Mouse (Mus musculus) embryonic facial prominence, embryonic 14.5 days (tissue): ENCODE measurements around the gene Ankrd2. TPM values are rescaled to one million over a fixed set of nuclear protein-coding genes. Genes with fewer than 3 reads are reported as not detected.
A peak's percentile ranks its signal among the peaks of the same experiment; 100 is the strongest.

ENCODE experiments used
- ATAC-seq: fragments of 200-750 bp; cut with Nextera tagmentation; 2 replicates; pipeline ENCODE4 v1.8.0; 2017; ENCODE audit warnings: low read depth, moderate number of reproducible peaks, moderate TSS enrichment
- DNase-seq: peaks from one replicate; pipeline ENCODE4 v3.0.0-alpha.2; 2015; ENCODE audit warnings: low spot score
- H3K27ac ChIP-seq: fragments of 300-500 bp; sonication (generic); replicated peaks from 2 replicates; pipeline ENCODE4 v1.5.1; 2014; ENCODE audit warnings: low read depth, mild to moderate bottlenecking, low read length, moderate library complexity
- H3K27me3 ChIP-seq: fragments of 300-500 bp; sonication (generic); replicated peaks from 2 replicates; pipeline ENCODE4 v1.6.1; 2014; ENCODE audit warnings: low read length; ENCODE audit not compliant: control insufficient read depth, insufficient read depth
- H3K36me3 ChIP-seq: fragments of 300-500 bp; sonication (generic); 2 replicates; pipeline ENCODE4 v1.6.1; 2014; ENCODE audit warnings: low read length, mixed read lengths; ENCODE audit not compliant: control insufficient read depth, insufficient read depth
- H3K4me1 ChIP-seq: fragments of 300-500 bp; sonication (generic); 2 replicates; pipeline ENCODE4 v1.6.1; 2014; ENCODE audit warnings: antibody characterized with exemption, low read length; ENCODE audit not compliant: control insufficient read depth, insufficient read depth
- H3K4me2 ChIP-seq: fragments of 300-500 bp; sonication (generic); 2 replicates; pipeline ENCODE4 v1.6.1; 2014; ENCODE audit warnings: low read depth, mild to moderate bottlenecking, low read length, moderate library complexity, mixed read lengths
- H3K4me3 ChIP-seq: fragments of 300-500 bp; sonication (generic); 2 replicates; pipeline ENCODE4 v1.5.1; 2014; ENCODE audit warnings: low read depth, mild to moderate bottlenecking, low read length
- H3K9ac ChIP-seq: fragments of 300-500 bp; sonication (generic); 2 replicates; pipeline ENCODE4 v1.6.1; 2014; ENCODE audit warnings: low read depth, mild to moderate bottlenecking, low read length, moderate library complexity, mixed read lengths
- H3K9me3 ChIP-seq: fragments of 300-500 bp; sonication (generic); 2 replicates; pipeline ENCODE4 v1.6.1; 2016; ENCODE audit warnings: low read length; ENCODE audit not compliant: control insufficient read depth
- WGBS: fragments of 180-500 bp; shearing (Covaris S2); extraction: QIAGEN DNeasy Blood & Tissue Kit; methylation state at CpG from one replicate; pipeline ENCODE4 v1.1.7; 2014; 5-methylcytosine and 5-hydroxymethylcytosine counted together
- polyA plus RNA-seq: library from polyadenylated mRNA; unstranded; fragments of >200 nt; fragmentation: Nextera tagmentation; extraction: Ambion mirVana; gene quantifications from 2 replicates; pipeline ENCODE4 v1.2.1, GENCODE M21; 2014

Gene Ankrd2
- polyA plus RNA-seq, 1 experiment from 2014 or later = 7.8 TPM

DNA sequence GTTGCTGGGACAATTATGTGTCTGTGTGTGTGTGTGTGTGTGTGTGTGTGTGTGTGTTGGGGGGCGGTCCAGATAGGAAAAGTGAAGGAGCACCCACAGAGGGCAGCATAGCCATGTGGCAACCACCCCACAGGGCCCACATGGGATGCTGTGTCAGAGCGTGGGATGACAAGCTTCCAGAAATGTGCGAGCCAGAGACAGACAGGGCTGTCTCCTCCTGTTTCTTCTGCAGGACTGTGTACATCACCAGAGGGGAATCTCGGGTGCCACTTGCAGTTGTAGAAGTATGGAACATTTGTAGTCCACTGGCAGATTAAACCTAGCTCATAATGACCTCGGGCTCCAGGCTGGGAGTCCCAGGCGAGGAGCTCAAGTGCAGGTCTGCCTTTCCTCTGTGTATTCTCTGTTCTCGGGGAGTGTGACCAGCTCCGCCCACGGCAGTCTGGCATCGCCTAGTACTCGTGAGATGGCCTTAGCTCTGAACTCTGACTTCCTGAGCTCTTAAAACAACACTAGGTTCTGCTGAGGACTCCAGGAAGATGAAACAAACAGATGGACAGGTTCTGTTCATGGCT lies 832 bp upstream of the Ankrd2 start:
- peak overlapping the region; percentile 71; the same call in 1 of the 2 replicates for H3K27ac ChIP-seq
- 55% methylated on average over 11 of the region's 11 CpGs for WGBS
- ATAC-seq = 0 out of 2 replicates have a peak, but pooled peaks have one; percentile 4
- peaks cover 12% of the 10 kb centered on the region; the same call in 1 of the 2 replicates for H3K36me3 ChIP-seq
- 0 out of 2 replicates have a peak, but pooled peaks cover 2% of the 10 kb centered on the region for H3K27me3 ChIP-seq
- DNase-seq = no peak
- no peaks in the 10 kb centered on the region for H3K9me3 ChIP-seq
- no peak overlapping the region for H3K4me2 ChIP-seq
- H3K4me3 ChIP-seq = no peak overlapping the region
- H3K4me1 ChIP-seq = peaks cover 10% of the 10 kb centered on the region
- H3K9ac ChIP-seq = no peak overlapping the region

DNA sequence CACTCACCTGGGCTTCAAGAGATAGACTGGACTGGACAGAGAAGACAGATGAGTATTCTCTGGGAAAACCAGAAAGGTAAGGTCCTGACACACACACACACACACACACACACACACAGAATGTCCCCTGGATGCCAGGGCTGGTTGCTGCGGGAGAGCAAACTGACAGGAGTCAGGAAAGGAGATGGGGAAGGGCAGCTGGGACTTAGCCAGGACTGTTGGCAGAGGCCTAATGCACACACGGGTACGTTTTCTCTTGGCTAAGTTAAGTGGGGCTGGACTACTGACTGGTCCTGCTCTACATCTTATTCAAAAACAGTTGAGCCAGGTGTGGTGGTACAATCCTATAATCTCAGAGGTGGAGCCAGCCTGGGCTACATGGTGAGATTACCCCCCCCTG lies 557 bp downstream of the Ankrd2 start:
- no peak overlapping the region for H3K9ac ChIP-seq
- H3K4me3 ChIP-seq = no peak overlapping the region
- H3K4me1 ChIP-seq = peaks cover 10% of the 10 kb centered on the region
- 0 out of 2 replicates have a peak, but pooled peaks cover 7% of the 10 kb centered on the region for H3K27me3 ChIP-seq
- no peak for DNase-seq
- H3K9me3 ChIP-seq = no peaks in the 10 kb centered on the region
- ATAC-seq = no peak
- no peak overlapping the region for H3K27ac ChIP-seq
- H3K4me2 ChIP-seq = no peak overlapping the region
- H3K36me3 ChIP-seq = peaks cover 12% of the 10 kb centered on the region; the same call in 1 of the 2 replicates
- WGBS = 74% methylated on average over 3 of the region's 3 CpGs

DNA sequence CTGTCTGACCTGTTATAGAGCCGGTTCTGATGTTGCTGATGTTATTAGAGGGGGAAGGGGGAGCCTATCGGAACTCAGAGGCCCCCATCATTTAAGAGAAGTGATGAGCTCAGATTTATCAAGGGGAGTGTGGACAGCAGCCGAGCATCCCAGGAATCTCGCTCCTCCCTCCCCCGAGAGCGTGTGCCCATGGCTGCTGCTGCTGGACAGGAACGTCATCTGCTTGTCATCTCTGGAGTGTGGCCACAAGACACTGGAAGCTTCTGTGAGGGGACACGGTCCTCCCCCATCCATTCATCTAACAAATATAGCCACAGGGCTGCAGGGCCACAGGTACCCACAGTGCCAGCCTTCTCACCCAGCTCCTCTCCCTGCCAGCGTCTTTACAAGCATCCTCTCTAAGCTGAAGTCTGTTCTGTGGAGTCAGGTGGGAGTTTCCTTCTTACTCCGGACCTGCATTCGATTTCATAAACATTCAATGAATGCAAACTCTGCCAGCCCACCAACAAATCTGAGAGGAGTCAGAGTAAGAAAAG lies 1.4 kb downstream of the Ankrd2 start:
- H3K27ac ChIP-seq = no peak overlapping the region
- ATAC-seq (no peak), DNase-seq (no peak)
- 0 out of 2 replicates have a peak, but pooled peaks cover 7% of the 10 kb centered on the region for H3K27me3 ChIP-seq
- H3K9ac ChIP-seq = no peak overlapping the region
- 73% methylated on average over 11 of the region's 11 CpGs for WGBS
- peaks cover 12% of the 10 kb centered on the region; the same call in 1 of the 2 replicates for H3K36me3 ChIP-seq
- H3K4me2 ChIP-seq = no peak overlapping the region
- no peak overlapping the region for H3K4me3 ChIP-seq
- peaks cover 10% of the 10 kb centered on the region for H3K4me1 ChIP-seq
- no peaks in the 10 kb centered on the region for H3K9me3 ChIP-seq

DNA sequence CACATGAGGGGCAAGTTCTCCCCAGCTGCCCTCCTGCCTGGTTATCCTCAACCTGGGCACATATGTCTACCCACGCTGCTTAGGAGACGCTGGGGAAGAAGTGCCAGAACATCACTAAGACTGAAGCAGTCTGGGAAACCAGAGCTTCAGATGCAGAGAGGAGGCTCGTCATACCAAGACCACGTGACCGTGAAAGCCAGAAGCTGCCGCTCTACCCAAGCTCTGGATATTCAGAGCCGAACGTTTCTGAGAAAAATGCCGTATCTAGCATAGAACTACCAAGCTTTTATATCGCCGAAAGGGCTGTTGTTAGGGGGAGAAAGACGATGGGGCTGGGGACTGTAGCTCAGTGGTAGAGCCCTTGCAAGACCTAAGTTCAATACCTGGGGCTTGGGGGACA lies 2.5 kb downstream of the Ankrd2 start:
- H3K27me3 ChIP-seq = 0 out of 2 replicates have a peak, but pooled peaks cover 7% of the 10 kb centered on the region
- no peak overlapping the region for H3K9ac ChIP-seq
- 89% methylated on average over 12 of the region's 12 CpGs for WGBS
- H3K27ac ChIP-seq = no peak overlapping the region
- no peak overlapping the region for H3K4me3 ChIP-seq
- DNase-seq = no peak
- H3K4me2 ChIP-seq = no peak overlapping the region
- peaks cover 10% of the 10 kb centered on the region for H3K4me1 ChIP-seq
- peaks cover 12% of the 10 kb centered on the region; the same call in 1 of the 2 replicates for H3K36me3 ChIP-seq
- H3K9me3 ChIP-seq = no peaks in the 10 kb centered on the region
- no peak for ATAC-seq

DNA sequence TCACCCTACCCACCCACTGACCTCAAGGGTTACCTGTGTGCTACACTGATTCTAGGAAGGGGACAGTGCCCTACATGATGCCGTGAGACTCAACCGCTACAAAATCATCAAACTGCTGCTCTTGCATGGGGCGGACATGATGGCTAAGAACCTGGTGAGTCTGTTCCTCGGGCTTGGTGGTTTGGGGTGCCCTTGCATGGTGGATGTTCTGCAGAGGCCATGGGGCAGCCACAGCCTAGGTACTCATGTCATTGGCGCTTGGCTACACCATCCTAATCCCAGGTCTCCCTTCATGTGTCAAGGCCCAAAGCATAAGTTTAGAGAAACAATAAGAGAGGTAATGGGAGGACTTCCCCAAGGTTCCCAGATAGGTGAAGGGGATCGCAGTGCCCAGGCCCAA lies 8.2 kb downstream of the Ankrd2 start:
- ATAC-seq (no peak), DNase-seq (no peak)
- Histone ChIP-seq H3K27me3 (0 out of 2 replicates have a peak, but pooled peaks cover 7% of the 10 kb centered on the region), H3K4me1 (peaks cover 9% of the 10 kb centered on the region), H3K4me2 (no peak overlapping the region), H3K36me3 (no peaks in the 10 kb centered on the region), H3K9ac (no peak overlapping the region), H3K4me3 (no peak overlapping the region), H3K9me3 (no peaks in the 10 kb centered on the region), H3K27ac (no peak overlapping the region)
- WGBS = 91% methylated on average over 6 of the region's 6 CpGs

DNA sequence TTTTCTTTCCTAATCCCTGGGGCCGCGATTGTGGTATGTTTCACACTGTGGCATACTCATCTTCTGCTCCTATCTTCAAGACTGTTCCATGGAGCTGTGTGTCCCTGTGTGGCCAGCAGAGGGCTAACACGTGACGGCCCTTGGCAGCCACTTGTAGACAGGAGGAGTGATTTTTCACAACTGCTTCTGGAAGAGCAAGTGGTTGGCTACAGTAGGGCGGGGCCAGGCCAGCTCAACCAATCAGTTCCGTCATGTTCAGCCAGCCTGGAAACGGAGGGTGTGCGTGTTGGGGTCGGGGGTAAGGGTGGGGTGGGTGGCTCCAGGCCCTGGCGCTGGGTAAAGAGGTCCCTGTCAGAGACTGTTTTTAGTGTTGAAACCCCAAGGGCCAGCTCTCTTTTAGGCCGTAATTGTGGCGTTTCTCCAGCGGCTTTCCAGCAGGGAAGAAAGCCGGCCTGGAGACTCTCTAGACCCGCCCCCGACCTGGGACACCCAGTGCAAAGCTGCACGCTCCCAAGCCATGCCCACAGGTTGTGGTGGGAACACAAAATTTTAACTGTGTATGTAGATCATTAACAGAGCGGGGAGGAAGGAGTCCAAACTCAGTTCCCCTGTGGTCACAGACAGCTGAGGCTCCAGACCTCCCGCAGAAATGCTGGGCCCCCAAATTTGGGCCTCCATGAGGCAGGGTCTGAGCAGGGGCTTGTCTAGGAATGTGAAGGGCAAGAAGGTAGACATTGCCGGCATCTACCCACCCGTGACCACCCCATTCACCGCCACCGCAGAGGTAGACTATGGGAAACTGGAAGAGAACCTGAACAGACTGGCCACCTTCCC lies 9.7 kb downstream of the Ankrd2 start, which contains the start of gene Hoga1:
Gene Hoga1 (plus strand): TSS at position 342 of the 834 bp plus-strand sequence.
- H3K9ac ChIP-seq = peak within 1 kb of the TSS; percentile 46
- ATAC-seq (peak; percentile 96), DNase-seq (peak; percentile 91)
- peak within 1 kb of the TSS; percentile 36 for H3K4me3 ChIP-seq
- peak within 1 kb of the TSS; percentile 62 for H3K4me2 ChIP-seq
- H3K27me3 ChIP-seq = no peaks in the 10 kb centered on the region
- peaks cover 9% of the 10 kb centered on the region for H3K4me1 ChIP-seq
- no peak within 1 kb of the TSS for H3K27ac ChIP-seq
- H3K36me3 ChIP-seq = no peaks in the 10 kb centered on the region
- WGBS = 21% methylated on average over 23 of the region's 23 CpGs
- no peaks in the 10 kb centered on the region for H3K9me3 ChIP-seq

DNA sequence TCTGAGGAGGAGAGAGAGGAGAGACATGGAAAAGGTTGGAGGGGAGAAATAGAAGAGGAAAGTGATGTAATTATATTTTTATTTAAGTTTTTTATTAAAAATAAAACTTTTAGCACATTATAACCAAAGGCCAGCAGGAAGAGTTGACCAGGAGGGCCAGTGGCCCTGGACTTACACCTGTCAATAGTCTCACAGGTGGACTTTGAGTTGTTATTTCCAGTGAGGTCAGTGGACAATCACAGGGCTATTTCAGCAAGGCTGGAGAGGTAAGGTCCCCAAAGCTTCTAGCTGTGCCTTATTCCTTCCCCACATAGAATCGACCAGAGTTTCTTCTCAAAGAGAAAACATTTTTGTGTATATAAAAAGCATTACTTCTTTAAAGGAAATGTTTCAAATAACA lies 14.5 kb downstream of the Ankrd2 start:
- H3K4me3 ChIP-seq = no peak overlapping the region
- no peak overlapping the region for H3K4me2 ChIP-seq
- DNase-seq = no peak
- H3K9ac ChIP-seq = no peak overlapping the region
- WGBS = 81% methylated on average over 1 of the region's 1 CpGs
- ATAC-seq = no peak
- H3K9me3 ChIP-seq = no peaks in the 10 kb centered on the region
- no peaks in the 10 kb centered on the region for H3K36me3 ChIP-seq
- H3K27ac ChIP-seq = no peak overlapping the region
- peaks cover 9% of the 10 kb centered on the region for H3K4me1 ChIP-seq
- H3K27me3 ChIP-seq = no peaks in the 10 kb centered on the region

DNA sequence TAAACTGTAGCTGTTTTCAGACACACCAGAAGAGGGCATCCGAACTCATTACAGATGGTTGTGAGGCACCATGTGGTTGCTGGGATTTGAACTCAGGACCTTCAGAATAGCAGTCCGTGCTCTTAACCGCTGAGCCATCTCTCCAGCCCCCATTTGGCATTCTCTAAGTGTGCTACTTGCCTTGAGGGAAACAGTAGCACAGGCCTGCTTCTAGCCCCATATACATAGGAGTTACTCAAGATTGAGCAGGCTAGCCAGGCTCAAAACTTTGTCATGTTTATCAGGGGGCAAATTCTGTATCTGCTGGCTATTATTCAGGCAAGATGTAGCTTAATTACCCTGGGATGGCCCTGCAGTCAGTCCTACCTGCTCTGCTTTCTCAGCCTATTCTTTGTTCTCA lies 15.6 kb downstream of the Ankrd2 start:
- DNase-seq (no peak), ATAC-seq (no peak)
- WGBS = 83% methylated on average over 3 of the region's 3 CpGs
- H3K4me2 ChIP-seq = no peak overlapping the region
- no peaks in the 10 kb centered on the region for H3K9me3 ChIP-seq
- no peak overlapping the region for H3K4me3 ChIP-seq
- H3K27me3 ChIP-seq = no peaks in the 10 kb centered on the region
- H3K36me3 ChIP-seq = no peaks in the 10 kb centered on the region
- H3K4me1 ChIP-seq = no peaks in the 10 kb centered on the region
- H3K27ac ChIP-seq = no peak overlapping the region
- H3K9ac ChIP-seq = no peak overlapping the region
